Mouse (Mus musculus): ENCODE measurements around the gene Rpgr.
A peak's percentile ranks its signal among the peaks of the same experiment; 100 is the strongest.

The Rpgr gene

DNA sequence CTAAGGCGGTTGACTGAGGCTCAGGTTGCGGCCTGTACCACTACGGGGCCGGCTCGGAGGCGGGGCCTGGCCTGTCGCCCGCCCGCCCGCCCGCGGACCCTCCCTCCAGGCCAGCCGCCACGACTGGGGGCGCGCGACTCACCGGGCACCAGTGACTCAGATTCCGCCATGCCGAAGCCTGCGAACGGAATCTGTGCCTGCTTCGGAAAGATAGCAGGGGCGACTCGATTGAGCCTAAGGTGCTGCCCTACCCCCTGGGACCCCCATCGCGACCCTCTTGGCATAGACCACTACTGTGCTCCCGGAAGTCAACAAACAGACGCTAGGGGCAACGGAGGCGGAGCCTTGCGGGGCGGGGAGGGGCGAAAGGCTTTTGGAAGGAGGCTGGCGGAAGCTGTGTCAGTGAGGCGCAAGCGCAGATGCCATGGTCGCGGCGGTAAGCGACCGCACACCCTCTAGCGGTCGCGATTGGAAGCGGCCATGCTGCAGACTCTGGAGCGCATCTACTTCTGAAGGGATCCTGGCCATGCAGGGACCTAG, at the start of gene Rpgr:
Gene Rpgr (minus strand): TSS at position 511 of the 540 bp plus-strand sequence.
- DNase-seq (ENCODE audit: low read depth, low spot score): peak; percentile 96

DNA sequence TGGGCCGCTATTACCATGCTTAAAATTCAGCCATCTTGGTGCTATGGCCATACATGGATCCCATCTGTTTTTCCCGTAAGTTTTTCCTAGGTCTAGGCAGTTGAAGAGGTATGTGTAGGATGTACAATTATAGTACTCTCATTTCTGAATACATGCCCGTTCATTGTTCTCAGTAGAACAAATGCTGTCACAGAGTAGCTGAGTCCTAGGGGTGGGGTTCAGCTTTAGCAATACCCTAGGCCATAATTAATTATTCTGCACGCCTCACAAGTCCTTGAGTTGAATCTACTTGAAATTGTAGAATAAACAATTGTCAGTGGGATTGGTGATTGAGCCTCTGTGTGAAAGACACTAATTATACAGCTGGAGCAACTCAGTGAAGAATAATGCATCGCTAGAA, 41.5 kb upstream of the Rpgr start:
- DNase-seq (ENCODE audit: low read depth, low spot score): peak; percentile 7

DNA sequence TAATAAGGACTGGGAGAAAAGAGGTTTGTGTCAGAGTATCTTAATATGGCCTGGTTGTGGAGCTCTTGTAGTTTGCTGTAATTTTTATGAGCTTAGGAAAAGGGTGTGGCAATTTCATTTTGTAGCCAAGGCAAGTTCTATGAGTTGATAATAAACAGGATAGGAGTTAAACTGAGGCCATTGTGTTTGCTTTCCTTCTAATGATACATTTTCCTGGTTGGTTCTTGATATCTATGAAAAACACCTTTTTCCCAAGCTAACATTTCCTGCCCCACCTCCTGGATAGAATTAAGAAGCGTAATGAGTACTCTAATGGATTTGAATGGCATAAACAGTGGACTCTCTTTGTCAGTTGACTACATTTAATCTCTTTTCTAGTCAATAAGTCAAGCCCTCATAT, 41.1 kb upstream of the Rpgr start:
- no peak for DNase-seq (ENCODE audit: low read depth, low spot score)

DNA sequence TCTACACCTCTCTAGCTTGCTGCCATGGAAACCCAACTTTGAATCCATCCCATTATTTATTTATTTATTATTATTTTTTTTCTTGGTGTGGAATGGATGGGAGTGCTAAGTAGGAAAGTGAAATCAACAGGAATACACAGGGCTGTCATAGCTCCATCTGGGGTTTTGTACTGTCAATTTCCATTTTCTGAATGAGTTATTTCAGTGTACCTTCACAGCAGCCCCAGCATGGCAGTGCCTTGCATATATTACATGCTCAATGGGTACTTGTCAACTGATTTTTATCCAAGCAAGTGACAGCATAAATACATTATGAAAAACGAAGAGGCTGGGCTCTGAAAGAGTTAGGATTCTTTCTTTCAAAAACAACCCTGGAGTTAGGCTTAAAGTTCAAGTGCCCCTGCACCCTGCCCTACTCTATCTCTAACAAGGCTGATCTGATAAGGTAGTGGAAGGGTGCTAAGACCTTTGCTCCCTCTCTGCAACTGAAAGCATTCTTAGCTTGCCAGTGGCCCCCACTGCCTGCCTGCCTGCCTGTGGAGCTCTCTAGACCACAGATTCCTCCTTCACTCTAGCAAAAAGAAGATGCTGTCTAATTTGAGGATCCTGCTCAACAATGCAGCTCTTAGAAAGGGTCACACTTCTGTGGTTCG, 35.3 kb upstream of the Rpgr start, which contains the start of gene Otc:
Gene Otc (plus strand): TSS at position 454 of the 653 bp plus-strand sequence.
- no peak for DNase-seq (ENCODE audit: low read depth, low spot score)

DNA sequence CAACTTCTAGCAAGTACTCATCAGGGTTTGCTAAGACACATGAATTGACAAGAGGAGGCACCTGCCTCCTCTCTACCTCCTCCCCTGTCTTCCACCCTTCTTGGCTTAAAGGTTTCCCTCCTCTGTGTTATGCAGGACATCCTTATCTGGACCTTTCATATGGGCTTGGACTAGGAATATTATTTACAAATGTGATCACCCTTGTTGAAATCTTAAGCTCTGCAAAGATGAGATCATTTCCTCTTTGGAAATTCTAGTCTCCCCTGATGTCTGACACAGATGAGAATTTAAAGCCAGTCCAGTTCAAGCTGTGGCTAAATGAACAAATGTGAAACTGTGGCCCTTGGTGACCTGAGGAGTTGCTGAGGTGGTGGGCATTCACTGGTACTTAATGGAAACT, 34.6 kb upstream of the Rpgr start:
- no peak for DNase-seq (ENCODE audit: low read depth, low spot score)

DNA sequence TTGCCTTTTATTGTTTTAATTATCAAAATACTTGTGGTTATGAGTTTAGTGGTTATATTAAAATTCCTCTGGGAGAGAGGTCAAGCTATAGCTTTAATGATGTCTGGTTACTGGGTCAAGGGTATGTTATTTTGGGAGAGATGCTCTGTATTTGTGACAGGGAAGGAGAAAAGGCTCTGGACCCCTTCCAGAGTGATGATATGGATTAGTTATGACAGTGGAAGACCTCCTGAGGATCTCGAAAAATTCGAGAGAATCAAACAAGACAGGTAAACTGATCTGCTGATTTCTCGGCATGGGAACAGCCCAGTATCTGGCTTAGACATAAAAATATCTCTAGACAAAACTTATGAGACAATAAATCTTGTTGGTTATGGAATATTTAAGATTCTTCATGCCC, 27.2 kb upstream of the Rpgr start:
- DNase-seq (ENCODE audit: low read depth, low spot score): no peak

DNA sequence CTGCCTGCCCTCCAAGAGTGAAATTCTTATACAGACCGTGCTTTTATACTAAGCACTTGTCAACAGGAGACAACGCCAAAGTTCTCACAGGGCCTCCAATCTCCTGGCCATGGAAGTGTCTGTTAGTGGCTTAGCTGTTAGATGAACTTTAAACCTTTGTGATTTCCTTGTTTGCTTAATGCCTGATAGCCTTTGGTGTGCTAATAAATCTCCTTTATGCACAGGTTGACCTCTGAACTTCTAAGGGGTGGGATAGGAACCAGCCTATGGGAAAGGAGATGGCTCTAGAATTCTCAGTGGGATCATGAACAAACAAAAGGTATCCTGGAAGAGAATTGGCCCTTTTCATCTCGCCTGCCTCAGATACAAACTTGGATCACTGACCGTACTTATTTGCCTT, 22.8 kb upstream of the Rpgr start:
- no peak for DNase-seq (ENCODE audit: low read depth, low spot score)

DNA sequence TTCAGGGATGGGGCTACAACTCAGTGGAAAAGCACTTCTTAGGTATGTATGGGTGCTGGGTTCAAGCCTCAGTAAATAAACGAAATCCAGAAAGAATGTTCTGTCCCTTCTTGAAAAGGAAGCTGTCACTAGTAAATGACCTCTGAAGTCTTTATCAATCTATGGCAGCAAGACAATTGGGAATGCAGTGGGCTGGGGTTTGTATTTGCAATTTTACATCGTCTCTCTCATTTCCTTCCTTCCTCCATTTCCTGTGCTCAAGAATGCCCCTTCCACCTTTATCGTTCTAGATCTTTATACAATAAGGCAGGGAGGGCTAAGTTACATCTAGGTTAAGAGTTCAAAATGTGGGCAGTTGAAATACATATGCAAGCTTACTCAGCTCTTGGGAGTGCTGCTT, 17.9 kb upstream of the Rpgr start:
- DNase-seq (ENCODE audit: low read depth, low spot score): no peak

DNA sequence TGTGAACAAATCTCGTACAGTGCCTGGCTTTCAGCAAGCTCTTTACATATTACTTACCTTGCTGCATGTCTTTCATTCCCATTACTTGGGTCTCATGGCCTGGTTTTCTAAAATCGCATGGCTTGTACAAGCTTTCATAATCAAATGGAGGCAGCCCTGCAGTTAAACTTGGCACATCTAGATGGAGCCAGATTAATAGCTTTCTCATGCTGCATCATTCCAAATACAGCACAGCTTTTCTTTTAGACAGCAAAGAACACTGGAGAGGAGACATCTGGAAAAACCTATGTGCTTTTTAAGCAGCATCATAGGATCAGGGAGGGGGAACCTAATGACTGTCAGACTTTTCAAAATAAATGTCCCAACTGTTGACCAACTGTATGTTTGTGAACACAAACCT, 16.3 kb upstream of the Rpgr start:
- peak; percentile 76 for DNase-seq (ENCODE audit: low read depth, low spot score)

DNA sequence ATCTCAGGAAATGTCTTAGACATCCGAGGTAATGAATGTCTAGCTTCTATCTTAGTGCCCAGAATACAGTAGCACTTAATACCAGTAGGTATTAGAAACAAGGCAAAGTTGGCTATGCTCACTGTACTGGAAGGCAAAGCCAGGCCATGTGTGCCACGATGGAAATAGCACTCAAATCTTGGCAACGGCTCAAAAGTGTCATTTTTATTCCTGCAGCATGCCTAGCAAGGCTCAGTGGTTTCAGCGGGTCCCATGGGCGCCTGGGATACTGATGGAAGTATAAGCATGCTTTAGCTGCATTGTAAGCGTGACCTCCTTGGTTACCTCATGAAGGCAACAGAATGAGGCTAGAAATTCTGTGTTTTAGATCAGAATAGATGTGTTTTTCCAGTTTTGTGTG, 2.6 kb upstream of the Rpgr start:
- peak; percentile 71 for DNase-seq (ENCODE audit: low read depth, low spot score)

DNA sequence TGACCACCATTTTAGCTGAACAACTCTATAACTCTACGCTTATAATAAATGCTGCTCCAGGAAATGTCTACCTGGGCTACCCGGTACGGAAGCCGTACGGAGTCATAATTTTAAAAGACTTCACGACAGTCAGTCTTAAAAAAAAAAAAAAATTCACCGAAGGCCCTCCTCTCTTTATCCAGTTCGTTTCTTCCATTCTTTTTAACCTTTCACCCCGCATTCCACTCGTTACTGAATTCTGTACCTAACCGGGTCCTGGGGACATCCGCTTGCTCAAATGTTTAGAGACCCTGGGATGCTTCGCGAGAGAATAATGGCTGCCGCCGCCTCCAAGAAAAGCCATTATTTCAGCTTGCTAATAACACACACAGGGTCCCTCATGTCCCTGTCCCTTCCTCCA, 748 bp downstream of the Rpgr start:
- DNase-seq (ENCODE audit: low read depth, low spot score): peak; percentile 84

DNA sequence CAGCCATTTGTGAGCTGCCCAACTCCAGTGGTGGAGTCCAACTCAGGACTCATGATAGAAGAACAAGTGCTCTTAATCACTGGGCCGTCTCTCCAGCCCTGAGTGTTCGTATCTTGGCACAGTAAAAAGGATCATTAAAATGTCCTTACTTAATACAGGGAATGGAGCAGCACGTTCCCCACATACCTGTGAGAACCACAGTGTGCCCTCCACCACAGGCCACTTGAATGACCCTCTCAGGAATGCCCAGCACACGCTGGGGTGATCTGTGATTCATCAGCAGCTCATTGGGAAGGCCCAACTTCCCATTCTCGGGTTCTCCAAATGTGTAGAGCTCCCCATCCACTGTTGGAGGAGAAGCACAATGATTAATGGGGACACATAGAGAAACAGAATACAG, 10.8 kb downstream of the Rpgr start:
- no peak for DNase-seq (ENCODE audit: low read depth, low spot score)

DNA sequence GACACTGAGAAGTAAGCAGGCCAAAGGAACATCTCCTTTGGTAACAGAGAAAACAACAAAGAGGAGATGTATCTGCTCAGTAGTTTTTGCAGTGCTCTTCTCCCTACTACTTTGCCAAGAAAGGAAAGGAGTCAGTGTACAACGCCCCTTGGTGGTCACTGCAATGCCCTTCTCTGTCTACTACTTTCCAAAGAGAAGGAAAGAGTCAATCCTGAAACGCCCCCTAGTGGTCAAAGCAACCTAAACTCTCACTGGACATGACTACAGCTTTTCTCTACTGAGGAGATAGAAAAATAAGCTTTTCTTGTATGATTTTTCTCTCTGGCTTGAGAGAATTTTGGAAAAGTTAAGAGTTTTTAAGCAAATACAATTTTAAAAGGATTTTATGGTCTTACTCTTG, 15.4 kb downstream of the Rpgr start:
- peak; percentile 43 for DNase-seq (ENCODE audit: low read depth, low spot score)

DNA sequence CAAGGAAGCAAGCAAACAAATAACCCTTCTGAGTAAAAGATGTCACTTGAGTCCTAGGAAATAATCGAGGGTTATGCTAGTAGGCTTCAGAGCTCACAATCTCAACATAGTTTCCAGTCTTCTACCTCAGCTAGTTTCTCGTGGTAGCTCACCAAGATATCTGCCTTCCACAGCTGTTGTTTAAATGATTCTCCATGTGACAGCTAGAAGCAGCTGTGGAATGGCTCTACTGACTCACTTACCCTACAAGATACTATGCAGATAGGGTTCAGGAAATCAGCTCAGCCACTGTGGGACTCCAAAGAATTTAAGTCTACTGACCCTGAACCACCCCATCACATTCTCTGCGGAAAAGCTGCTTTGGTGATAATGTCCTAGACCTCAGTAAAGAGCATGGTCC, 64.3 kb downstream of the Rpgr start:
- no peak for DNase-seq (ENCODE audit: low read depth, low spot score)

DNA sequence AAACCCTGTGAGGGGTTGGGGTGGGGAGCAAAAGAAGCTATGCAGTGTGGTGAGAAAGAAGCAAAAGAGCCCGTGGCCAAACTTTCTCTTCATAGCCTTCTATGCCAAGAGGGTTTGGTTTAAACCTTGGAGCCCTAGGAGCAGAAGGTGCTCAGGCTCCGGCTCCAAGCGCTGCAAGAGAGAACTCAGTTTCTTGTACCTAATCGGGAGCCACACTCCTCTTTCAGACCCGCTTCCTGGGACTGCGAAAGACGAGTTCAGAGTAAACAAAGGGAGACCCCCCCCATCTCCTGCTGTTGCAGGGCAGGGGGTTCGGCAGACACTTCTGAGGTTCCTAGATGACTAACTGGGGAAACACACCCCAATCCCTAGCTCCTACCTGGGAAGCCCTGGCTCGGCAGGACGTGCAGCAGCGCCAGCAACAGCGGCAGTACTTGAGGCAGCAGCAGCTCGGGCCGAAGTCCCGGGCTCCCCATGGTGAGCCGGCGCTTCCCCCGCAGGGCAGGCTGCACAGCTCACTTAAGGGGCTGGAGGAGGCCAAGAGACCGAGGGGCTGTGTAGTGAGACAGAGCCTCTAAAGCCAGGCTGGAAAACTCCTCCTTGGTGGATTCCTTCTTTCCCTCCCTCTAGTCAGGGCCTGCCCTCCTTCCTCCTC, 99.5 kb downstream of the Rpgr start, which contains the start of gene Srpx:
Gene Srpx (minus strand): TSS at position 645 of the 655 bp plus-strand sequence.
- DNase-seq (ENCODE audit: low read depth, low spot score): no peak

DNA sequence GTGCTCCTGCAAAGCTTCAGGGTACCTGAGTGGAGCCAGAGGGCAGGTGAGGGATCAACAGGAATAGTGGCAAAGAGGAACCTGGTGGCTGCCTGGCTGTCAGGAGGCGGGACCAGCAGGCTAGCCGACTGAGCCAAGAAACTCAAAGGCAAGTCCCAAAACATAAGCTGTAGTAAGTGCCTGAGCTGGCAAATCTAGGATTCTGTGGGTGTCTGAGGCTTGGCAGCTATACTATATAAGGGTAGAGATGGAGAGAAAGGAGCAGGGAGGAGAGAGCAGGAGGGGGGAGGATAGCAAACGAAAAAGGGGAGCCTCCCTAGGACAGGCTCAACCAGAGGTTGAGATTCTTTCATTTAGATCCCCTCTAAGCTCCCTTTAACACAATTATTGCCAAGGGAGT, 100.9 kb downstream of the Rpgr start:
- DNase-seq (ENCODE audit: low read depth, low spot score): peak; percentile 51

DNA sequence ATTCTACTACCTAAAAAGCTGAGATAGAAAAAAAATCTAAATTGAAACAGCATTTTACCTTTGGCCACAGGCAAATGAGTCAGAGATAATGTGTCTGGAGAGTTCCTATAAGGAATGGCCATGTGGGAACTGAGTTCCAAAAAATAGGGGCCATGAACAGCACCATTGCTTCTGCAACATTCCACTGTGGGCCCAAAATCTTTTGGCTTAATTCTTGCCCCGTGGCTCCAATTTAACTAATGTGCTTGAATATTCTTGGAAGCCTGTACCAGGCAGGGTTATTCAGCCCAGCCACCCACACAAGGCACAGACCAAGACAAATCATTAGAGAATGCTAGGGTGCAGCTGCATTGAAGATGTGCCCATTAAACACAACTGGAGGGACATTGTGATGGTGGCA, 106.0 kb downstream of the Rpgr start:
- no peak for DNase-seq (ENCODE audit: low read depth, low spot score)

DNA sequence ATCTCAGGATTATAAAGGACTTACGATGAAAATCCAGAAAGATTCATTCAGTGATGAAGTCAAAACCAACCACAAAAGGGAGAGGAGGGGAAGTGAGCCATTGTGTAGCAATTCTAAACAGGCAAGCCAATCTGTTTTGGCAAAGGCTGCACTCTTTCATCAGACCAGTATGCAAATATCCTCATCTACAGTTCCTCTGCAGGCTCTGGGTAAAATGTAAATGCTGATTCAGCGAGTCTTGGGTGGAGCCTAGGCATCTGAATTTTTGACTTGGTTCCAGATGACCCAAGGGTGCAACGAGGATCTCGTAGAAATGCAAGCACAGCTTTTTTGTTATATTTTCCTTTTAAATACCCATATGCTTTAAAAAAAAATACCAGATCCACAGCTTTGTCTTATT, 108.2 kb downstream of the Rpgr start:
- no peak for DNase-seq (ENCODE audit: low read depth, low spot score)

DNA sequence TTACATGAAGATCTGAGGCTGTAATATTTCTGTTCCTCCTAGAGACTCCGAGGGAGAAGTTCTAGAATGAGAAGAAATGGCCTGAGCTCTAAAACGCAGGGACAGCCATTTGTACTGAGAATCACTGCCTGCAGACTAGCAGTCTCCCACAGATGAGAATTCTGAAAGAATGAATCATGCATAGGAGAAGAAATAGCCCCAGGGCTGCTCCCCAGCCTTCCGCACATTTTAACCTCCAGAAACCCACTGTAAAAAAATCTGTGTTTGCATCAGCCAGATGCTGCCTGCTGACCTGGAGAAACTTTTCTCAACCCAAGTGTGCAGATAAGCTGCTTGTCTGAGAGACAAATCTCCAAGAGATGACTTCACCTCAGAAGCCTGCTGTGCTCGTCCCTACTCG, 111.2 kb downstream of the Rpgr start:
- DNase-seq (ENCODE audit: low read depth, low spot score): no peak

DNA sequence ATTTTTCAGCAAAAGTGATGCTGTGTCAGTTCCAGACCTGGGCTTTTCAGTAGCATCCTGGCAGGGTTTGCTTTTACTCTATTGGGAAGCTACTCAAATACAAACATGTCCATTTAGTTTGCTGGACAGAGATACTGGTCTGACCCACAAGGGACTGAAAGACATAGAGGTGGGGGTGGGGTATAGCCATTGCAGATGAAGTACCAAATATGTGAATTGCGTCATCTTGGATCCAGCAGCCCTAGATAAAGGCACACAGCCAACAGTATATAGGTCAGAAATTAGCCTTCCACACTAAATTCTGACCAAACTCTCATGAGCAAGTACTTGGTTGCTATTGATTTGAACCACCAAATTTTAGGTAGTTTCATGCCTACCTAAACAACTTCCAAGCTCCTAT, 114.0 kb downstream of the Rpgr start:
- no peak for DNase-seq (ENCODE audit: low read depth, low spot score)

DNA sequence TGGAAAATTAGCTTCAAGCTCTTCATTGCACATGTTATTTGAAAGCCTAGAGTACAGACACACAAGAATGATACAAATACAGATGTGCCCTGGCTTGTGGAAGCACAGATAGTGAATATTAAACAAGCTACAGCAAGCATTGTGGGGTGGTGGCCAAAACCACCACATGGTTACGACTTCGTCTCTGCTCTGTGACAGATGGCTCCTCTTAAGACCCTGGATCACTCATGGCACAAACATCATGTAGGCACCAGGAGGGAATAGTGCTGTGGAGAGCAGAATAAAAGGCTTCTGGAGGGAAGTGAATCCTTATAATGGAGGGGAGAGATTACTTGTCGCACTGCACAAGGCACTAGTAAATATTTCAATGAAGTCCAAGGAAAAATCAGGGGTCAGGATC, 120.9 kb downstream of the Rpgr start:
- DNase-seq (ENCODE audit: low read depth, low spot score): no peak

DNA sequence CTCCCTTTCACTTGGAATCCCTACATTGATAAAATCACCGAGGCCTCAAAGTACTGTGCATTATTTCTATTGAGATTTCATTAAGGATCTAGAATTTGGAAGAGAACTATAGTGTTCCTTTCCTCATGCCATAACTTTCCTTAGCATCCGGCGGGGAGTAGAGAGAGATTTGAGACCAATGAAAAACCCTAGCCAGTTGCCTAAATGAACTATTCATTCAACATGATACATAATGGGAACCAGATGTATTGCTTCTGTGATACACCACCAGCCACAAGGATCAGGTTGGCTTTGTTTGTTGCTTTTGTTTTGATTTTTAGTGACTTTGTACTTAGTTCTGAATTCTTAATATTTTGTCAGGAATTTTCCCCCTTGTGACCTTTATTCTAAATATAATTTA, 136.3 kb downstream of the Rpgr start:
- no peak for DNase-seq (ENCODE audit: low read depth, low spot score)

DNA sequence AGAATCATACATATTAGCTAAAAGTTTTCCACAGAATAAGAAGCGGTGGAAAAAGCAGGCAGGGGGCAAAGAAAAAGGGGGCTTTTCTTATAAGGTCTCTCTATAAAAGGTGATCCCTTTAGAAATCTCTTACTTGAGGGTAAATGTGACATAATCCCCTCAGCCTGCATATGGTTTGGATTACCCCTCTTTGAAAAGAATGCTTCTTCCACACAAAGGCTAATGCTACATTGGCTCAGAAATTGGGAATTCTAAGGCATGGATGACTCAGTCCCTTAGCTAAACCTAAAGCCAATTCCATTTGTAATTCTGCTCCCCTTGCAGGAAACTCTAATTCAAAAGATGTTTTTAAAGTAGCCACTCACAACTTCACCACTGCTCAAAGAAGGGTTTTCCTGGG, 136.7 kb downstream of the Rpgr start:
- no peak for DNase-seq (ENCODE audit: low read depth, low spot score)

All from brain, adult 2 months (tissue).